Mouse (Mus musculus) layer of hippocampus, postnatal 14 days (tissue): ENCODE data around the gene Ephb1. TPM values are rescaled to one million over a fixed set of nuclear protein-coding genes. Genes with fewer than 3 reads are reported as not detected.

ENCODE experiments used
- DNase-seq, 2 experiments: peaks; one replicate each; pipeline ENCODE4 v3.0.0; 2021 to 2022; ENCODE audit warnings: low spot score in 2 of 2, mixed read lengths in 1 of 2
- total RNA-seq, 2 experiments: library from RNA; stranded (reverse); gene quantifications; 2 replicates each; pipeline ENCODE4 v1.2.3; 2021

Gene Ephb1
- total RNA-seq, 2 experiments from 2014 or later, result 46.2 to 48.5 TPM

DNA sequence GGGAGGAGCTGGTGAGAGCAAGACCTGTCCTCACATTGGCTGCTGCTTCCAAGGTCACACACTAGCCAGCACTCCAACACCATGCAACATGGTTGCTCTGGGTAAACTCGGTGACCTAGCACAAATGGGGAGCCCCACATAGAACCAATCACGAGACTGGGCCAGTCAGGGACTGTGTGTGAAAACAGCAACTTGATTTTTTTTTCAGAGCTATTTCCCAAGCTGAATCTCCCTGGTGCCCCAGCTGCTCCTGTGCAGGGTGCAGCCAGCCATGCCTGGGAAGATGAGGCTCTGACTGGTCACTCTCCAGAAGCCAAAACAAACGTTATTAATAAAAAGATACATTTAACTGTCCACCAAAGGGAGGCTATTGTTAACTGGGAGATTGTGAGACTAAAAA lies 173.2 kb downstream of the Ephb1 start:
- no peak for DNase-seq

DNA sequence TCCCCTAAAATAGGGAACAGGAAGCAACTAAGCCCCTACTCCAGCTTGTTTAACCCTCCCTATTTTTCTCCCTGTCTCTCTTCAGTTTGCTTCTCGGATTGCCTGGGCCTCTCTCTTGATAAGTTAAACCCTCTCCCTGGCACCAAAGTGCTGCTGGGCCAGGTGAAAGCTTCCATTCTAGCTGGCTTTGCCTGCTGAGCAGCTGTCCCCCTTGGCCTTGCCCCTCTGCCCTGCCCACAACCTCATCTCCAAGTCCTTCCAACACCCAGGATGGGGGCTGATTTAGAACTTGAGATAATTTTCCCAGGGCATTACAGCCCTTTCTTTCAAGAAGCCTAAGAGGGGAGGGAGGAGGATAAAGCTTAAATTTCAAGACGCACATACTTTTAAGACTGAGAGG lies 174.0 kb downstream of the Ephb1 start:
- DNase-seq, result no peak

DNA sequence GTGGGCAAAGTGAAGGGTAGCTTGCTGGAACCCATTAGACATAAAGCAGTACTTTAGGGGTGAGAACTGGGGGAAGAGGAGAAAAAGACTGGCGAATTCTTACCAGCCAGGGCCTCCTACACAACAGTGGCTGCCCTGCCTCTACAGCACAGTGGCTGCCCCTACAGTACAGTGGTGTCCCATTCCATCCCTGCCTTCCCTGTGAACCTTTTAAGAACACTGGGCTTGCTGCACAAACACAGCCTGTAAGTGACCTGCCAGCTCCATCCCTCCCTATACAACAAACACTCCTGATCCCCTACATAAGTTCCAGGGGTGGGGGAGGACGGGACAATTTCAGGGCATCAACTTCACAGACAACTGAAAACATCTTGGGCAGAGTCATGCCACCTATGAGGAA lies 174.4 kb downstream of the Ephb1 start:
- DNase-seq, result no peak

DNA sequence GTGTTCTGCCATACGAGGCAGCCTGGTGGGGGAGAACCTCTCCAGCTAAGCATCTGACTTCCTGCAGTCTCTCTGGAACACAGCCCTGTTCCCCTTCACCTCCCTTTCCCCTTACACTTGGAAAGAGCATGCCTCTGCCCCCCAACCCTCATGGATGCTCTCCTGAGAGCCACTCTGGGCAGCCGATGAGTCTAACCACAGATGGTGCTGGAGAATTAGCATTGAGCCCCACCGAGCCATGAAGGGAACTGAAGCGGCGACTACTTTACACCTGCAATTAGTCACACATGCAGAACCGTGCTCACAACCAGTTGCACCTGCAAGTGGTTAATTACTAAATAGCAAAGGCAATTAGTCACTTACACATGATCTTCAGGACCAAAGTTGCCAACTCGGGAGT lies 184.8 kb downstream of the Ephb1 start:
- no peak for DNase-seq

DNA sequence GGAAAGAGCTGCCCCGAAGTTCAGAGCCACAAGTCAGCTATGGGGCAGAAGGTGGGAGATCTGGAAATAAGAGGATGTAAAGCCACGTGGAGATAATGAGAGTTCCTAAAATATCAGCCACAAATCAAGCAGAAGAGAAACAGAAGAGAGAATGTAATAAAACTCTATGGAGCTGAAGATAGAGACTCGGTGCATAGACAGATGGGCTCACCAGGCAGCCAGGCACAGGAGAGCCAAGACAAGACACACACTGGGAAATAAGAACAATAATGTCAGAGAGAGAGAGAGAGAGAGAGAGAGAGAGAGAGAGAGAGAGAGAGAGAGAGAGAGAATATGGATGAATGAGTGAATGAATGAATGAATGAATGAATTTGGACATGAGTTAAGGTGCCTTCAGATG lies 198.6 kb downstream of the Ephb1 start:
- no peak for DNase-seq

DNA sequence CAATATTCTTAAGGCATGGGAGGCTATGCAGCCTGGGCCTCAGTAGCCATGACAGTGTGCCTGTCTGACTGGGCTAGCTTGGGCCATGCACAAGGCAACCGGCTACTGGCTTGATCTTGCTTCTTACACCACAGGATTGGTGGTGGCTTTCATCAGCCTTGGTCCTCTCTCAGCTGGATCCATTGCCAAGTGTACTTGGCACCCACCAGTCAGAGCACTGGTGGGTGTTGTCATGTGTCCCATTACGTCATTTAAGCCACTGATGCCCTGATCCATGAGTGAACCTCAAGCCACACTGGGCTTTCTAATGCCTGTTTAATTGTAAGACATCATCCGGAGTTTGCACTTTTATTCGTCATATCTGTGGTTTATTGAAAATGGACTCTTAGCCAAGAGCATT lies 215.3 kb downstream of the Ephb1 start:
- DNase-seq, result no peak

DNA sequence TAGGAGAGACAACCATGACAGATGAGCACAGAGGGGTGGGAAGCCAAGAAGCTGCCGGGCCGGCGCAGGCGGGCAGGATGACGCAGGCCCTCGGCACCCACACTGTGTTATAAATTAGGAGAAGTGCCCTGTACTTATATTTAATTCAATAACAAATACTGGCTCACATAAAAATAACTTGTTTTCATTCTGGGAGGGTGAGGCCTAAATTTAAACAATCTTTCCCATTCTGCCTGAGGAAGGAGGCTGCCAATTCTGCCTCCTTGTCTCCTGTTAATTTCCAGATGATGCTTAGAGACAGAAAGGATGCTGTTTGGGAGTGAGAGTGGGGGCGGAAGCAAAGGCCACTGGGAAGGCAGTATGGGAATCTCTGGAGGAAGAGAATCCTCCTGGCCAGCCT lies 215.8 kb downstream of the Ephb1 start:
- DNase-seq, result peak; percentile 19 to 37

DNA sequence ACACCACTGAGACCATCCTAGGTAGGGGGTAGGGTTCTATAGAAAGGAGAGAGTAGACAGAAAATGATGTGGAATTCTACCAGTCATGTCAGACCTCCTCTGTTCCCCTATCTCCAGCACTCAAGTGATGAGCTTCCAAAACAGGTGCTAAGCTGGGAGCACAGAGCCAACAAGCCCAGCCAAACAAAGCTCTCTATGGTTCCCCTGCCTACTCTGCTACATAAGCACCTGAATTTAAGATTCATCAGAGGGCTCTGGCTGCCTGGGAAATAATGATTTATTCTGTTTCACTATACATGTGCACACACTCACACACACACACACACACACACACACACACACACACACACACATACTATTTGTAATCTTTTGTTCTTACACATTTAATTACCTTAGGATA lies 216.3 kb downstream of the Ephb1 start:
- no peak for DNase-seq

DNA sequence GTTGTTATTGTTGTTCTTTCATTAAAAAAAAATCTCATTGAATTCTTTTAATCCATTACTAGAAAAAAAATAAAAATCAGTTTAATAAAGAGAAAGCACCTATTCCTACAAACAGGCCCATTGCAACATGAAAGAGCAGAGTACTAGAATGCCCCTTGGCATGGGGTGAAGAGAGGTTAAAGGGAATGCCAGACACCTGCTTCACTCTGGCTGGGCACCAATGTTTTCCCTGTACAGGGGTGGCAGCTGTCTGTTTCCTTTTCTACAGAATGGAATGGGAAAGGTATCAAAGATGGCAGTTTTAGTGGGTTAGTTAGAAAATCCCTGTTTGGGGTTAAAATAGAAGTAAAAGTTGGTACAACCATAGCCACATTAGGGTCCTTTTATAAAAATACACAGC lies 224.0 kb downstream of the Ephb1 start:
- DNase-seq, result no peak

DNA sequence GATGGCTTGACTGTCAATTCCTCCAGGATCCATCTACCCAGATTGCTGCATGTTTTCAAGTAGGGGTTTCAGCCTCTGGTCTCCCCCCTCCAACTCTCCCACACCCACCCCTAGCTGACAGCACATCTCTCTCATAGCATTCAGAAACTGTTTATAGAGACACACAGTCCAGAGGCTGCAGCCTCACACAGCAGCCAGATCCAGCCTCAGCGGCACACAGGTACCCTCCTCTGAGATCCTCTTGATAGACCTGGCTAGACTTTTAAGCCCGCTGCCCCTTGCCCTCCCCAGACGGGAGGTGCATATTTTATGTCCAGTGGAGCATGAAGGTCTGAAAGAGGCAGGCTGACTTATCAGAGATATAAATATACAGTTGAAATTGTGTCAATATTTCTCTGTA lies 228.0 kb downstream of the Ephb1 start:
- no peak for DNase-seq

DNA sequence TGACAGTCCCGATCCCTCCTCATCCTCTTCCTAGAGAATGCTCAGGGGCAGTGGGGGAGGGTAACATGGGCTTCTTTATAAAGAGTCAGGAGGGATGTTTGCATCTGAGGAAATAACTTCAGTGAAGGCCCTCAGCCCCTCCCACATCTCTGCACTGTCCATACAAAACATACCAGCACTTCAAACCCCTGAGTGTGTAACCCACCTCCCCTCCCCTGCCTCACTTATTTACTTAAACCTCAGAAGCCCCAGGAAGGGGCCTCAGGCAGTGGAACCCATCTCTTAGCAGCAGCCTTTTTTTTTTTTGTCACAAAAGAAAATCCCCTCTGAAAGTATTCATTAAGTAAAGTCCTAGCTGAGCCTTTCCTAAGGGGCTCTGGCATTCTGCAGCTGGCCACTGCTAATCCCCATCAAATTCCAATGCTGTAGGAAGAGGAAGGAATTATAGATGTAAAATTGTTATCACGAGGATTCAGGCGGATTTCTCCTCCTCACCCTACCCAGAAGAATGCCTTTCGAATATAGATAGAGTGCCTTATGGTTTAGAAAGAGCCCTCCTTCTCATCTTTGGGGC lies 231.5 kb downstream of the Ephb1 start:
- DNase-seq, result no peak

DNA sequence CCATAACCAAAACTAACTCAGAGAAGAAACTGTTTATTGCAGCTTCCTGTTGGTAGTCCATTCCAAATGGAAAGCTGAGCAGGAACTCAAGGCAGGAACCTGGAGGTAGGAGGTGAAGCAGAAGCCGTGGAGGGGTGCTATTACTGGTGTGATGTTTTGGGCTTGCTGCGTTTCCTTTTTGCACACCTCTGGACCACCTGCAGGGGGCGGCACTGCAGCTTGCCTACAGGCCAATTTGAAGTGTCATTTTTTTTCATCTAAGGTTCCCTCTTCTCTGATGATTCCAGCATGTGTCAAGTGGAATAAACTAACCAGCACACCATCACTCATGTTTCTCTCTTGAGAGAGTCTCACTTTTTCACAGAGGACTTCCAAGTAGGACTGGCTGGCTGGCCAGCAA lies 235.1 kb downstream of the Ephb1 start:
- DNase-seq, result no peak

DNA sequence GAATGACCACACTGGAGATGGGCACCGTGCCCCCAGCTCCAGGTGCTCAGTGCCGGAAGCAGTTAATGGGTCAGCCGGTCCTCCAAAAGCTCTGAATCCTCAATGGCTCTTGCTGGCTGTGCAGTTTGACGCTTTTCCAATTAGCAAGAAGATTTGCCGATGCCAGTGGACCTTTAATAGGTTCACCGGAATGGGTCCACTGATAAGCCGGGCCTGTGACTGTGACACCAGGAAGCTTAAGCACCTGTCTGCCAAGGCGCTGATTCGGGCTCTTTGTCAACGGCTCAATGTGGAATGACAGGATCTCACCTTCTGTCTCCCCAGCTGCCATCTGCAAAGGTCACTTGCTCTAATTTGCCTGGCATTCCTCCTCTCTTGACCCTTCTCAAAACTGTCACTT lies 239.2 kb downstream of the Ephb1 start:
- DNase-seq, result no peak

DNA sequence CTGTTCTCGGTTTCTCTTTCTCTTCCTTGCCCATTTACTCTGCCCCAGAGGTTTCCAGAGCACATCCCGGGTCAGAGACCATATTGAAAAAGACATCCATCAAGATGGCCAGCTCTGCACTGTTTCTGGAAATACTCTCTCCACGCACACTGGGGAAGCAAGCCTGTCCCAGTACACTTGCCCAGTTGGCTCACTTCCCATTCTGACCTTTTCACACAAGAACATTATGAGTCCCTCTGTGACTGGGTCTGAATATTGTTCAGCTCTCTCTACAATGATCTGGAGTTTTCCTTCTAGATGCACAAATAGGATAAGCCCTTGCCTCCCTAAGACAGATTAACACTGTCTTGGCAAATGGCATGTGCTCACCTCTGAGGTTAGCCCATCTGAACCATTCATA lies 243.0 kb downstream of the Ephb1 start:
- no peak for DNase-seq

DNA sequence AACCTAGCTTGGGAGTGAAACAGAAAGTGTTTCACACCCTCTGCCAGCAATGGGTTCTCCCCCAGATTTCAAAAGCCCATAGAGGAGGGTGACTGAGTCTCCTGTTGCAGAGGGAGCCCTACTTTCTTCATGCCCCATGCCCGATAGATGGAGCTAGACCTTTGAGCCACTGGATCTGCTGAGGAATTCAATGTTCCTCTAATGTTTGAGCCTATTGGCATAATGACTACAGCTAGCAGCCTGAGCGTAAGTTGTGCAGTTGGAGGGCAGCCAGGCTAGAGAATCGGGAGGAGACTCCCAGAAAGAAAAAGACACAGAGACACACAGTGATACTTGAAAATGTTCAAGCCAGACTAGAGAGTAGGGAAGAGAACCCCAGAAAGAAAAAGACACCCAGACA lies 246.5 kb downstream of the Ephb1 start:
- DNase-seq, result peak; percentile 19 to 56

DNA sequence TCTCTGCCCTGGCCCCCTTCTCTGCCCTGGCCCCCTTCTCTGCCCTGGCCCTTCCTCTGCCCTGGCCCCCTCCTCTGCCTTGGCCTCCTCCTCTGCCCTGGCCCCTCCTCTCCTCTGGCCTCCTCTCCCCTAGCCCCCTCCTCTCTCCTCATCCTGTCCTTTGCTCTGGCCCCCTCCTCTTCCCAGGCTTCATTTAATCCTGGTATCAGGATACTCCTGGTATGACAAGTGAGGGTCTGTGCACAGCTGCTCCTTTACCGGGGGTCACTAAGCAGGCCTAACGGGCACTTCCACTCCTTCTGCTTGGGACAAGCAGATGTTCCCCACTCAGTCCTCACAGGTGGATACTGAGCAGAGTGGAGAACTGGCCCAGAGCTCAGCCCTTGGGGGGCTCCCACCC lies 247.3 kb downstream of the Ephb1 start:
- no peak for DNase-seq

DNA sequence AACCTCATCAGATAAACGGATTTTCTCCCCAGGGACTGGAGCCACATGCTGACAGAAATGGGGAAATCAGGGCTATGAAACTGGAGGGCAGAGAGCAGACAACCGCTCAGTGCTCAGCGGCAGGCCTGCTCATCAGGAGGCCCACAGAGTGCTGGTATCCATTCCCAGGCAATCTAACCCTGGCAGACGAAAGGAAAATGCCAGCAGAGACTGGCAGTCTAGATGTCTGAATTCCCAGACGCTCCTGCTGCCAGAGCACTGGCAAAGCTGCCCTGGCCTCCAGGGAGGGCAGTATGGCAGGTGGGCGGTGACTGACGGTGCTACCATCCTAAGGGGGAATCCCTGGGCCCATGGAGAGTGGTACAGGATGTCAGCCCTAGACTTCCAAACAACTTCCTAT lies 257.7 kb downstream of the Ephb1 start:
- DNase-seq, result no peak

DNA sequence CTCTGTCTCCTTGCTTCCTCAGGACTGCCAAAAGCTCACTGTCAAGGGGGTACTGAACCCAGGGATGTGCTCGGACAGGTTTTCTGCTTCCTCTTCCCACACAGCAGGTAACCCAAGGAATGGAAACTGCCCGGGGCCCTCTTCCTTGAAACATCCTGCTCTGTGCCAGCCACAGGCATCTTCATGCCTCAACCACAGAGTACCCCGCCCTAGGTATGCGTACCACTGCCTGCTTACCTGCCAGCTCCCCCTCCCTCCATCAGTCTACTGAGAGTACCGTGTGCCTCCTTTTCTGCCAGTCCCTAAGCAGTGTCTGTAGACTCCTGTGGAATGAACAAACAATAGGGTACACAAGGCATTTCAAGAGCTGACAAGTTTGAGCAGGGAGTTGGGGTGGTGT lies 265.9 kb downstream of the Ephb1 start:
- no peak for DNase-seq

DNA sequence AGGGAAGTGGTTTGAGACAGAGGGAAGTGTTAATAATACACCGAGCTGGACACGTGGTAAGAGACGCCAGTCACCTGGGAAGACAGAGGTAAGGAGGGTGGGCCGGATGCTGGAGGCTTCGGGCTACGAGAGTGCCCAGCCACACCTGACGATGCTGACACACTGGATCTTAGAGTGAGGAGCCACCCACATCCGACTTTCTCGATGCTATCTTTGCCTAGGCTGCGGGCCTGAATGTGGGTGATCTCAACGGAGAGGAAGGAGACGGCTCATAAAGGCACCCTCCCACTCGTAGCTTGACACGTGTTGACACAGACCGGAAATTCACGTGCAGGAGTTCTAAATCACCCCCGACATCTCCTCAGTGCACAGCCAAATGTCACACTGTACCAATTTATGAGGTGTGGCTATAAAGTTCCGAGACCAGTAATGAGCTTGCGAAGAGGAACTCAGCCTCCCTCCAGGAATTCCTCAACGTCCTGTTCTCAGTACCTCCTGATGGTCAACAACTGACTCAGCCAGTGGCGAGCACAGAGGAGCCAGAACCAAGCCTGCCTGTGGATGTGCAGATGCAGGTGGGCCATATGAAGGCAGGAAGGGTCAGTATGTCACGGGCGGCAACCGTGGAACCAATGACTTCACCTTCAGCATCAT lies 268.3 kb downstream of the Ephb1 start:
- DNase-seq, result no peak

DNA sequence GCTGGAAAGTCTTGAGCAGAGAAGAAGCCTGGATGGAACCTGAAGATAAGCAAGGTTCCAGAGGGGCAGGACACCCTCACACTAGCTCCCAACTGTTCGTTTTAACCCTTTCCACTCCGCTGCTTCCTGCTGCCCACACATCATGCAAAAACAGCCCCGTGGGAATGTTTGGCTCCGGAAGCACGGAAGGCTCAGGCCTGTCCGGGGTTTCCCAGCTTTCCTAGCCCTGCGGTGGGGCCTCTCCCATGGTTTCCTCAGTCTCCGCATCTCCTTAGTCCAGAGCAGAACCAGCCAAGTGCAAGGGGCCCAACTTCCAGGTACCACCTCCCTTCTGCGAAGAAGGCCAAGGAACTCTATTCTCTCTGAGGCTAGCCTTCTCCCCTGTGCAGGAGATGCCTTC lies 269.0 kb downstream of the Ephb1 start:
- no peak for DNase-seq

DNA sequence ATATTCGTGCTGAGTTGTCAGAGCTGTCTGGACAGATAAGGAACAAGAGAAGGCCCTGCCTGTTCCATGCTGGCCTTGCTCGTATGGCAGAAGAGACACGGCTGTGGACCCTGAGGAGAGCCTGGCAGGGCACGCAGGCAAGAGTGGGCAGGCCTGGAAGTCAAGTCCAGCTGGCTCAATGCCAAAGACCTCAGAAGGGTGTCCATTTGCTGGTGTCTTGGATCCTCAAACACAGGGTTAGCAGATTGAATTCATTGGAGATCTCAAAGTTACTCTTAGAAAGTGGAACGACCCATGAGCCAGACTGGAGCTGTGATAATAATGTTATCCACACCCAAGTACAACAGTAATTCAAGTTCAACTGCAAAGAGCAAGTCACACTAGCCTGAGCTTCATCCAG lies 273.6 kb downstream of the Ephb1 start:
- DNase-seq, result no peak

DNA sequence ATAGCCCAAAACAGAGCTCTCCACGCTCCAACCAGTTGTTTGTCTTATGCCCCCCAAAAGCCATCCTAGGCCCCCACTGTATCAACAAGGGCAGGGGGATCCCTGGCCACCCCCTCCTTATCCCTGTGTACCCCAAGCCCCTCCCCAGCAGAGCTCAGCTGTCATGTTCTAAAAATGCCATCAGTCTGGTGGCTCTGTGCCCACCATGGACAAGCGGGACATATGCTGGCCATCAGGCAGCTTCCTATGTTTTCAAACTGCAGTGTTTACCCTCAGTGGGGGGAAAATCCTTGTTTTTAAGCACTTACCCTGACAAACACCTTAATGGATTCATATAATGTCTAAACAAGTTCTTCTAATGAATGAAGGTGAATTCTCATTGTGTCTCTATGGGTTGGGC lies 275.3 kb downstream of the Ephb1 start:
- DNase-seq, result no peak

DNA sequence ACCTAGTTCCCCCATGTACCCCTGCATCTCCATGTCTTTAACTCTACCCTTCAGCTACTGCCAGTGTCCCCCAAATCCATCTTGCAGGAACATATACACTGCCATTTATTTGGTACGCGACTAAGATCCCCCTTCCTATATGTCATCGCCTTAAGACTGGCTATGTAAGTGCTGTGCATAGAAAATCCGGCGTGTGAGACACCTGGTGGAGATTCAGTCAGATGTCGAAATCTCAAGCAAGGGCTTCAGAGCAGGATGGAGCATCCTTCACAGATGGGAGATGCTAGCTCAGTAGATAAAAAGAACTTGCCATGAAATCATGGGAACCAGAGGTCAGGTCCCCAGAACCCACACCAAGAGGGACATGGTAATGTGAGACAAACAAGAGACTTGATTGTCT lies 276.3 kb downstream of the Ephb1 start:
- DNase-seq, result no peak

DNA sequence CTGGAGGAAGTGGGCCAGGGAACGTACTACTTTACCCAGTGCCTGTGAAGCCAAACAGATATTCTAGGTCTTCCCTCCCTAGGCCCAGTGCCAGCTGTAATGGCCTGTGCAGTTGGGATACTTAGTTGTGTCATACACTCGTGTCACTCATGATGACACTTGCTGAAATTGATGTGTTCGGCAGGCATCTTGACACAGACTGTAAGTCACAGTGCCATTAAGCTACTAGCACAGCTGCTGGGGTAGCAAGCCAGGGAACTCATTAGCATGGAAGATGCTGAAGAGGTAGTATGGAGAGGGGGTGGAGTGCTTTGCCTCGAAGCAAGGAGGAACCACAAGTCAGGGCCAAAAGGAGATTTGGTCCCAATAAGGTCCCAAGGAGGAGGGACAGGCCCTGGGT lies 279.0 kb downstream of the Ephb1 start:
- no peak for DNase-seq
